Mouse (Mus musculus): ENCODE measurements around the gene Otud3. TPM values are rescaled to one million over a fixed set of nuclear protein-coding genes. Genes with fewer than 3 reads are reported as not detected.

Otud3 gene
- polyA plus RNA-seq (2014; fragmentation: Nextera tagmentation; extraction: Ambion mirVana) = 2.8 and 3.5 TPM in 2 replicates

GRCm38 (mm10) chr4:138913797-138914196 lies at the start of gene Otud3:
TSS of gene Otud3 (minus strand) at chr4:138913945.
- Histone ChIP-seq H3K4me1 (replicated peaks; ENCODE audit: control insufficient read depth, insufficient read depth, low read length) (peaks cover 9% of the 10 kb centered on the region; the same call in 1 of the 2 replicates), H3K27me3 (ENCODE audit: control insufficient read depth, insufficient read depth, low read length) (no peaks in the 10 kb centered on the region), H3K4me3 (ENCODE audit: low read depth, low read length) (peak within 1 kb of the TSS; percentile 93), H3K9me3 (ENCODE audit: control insufficient read depth, low read length) (no peaks in the 10 kb centered on the region), H3K36me3 (ENCODE audit: control insufficient read depth, insufficient read depth, low read length) (no peaks in the 10 kb centered on the region), H3K9ac (ENCODE audit: low read length) (peak within 1 kb of the TSS; percentile 91), H3K27ac (ENCODE audit: low read depth, low read length) (0 out of 2 replicates have a peak within 1 kb of the TSS, but pooled peaks have one; percentile 25), H3K4me2 (ENCODE audit: low read depth, low read length, severe bottlenecking) (peak within 1 kb of the TSS; percentile 97)
- peak; percentile 96 for DNase-seq (ENCODE audit: low spot score)
- 1% methylated on average over 39 of the region's 39 CpGs for WGBS
- ATAC-seq (replicated peaks; ENCODE audit: low FRiP score) = peak; percentile 92

GRCm38 (mm10) chr4:138962719-138963118 lies 49.0 kb upstream of the Otud3 start:
- Histone ChIP-seq H3K4me1 (replicated peaks; ENCODE audit: control insufficient read depth, insufficient read depth, low read length) (no peaks in the 10 kb centered on the region), H3K9me3 (ENCODE audit: control insufficient read depth, low read length) (no peaks in the 10 kb centered on the region), H3K27me3 (ENCODE audit: control insufficient read depth, insufficient read depth, low read length) (no peaks in the 10 kb centered on the region), H3K4me3 (ENCODE audit: low read depth, low read length) (no peak overlapping the region), H3K4me2 (ENCODE audit: low read depth, low read length, severe bottlenecking) (no peak overlapping the region), H3K9ac (ENCODE audit: low read length) (no peak overlapping the region), H3K27ac (ENCODE audit: low read depth, low read length) (no peak overlapping the region), H3K36me3 (ENCODE audit: control insufficient read depth, insufficient read depth, low read length) (no peaks in the 10 kb centered on the region)
- WGBS = 93% methylated on average over 5 of the region's 5 CpGs
- DNase-seq (ENCODE audit: low spot score) (no peak), ATAC-seq (replicated peaks; ENCODE audit: low FRiP score) (no peak)

GRCm38 (mm10) chr4:138959926-138960325 lies 46.2 kb upstream of the Otud3 start:
- ATAC-seq (replicated peaks; ENCODE audit: low FRiP score) = no peak
- H3K36me3 ChIP-seq (ENCODE audit: control insufficient read depth, insufficient read depth, low read length) = no peaks in the 10 kb centered on the region
- 78% methylated on average over 7 of the region's 7 CpGs for WGBS
- no peak overlapping the region for H3K27ac ChIP-seq (ENCODE audit: low read depth, low read length)
- no peak overlapping the region for H3K9ac ChIP-seq (ENCODE audit: low read length)
- H3K9me3 ChIP-seq (ENCODE audit: control insufficient read depth, low read length) = no peaks in the 10 kb centered on the region
- no peaks in the 10 kb centered on the region for H3K27me3 ChIP-seq (ENCODE audit: control insufficient read depth, insufficient read depth, low read length)
- no peaks in the 10 kb centered on the region for H3K4me1 ChIP-seq (replicated peaks; ENCODE audit: control insufficient read depth, insufficient read depth, low read length)
- no peak overlapping the region for H3K4me3 ChIP-seq (ENCODE audit: low read depth, low read length)
- H3K4me2 ChIP-seq (ENCODE audit: low read depth, low read length, severe bottlenecking) = no peak overlapping the region
- DNase-seq (ENCODE audit: low spot score) = no peak

- Histone ChIP-seq H3K36me3 (ENCODE audit: control insufficient read depth, insufficient read depth, low read length) (no peaks in the 10 kb centered on the region), H3K4me3 (ENCODE audit: low read depth, low read length) (no peak overlapping the region), H3K4me1 (replicated peaks; ENCODE audit: control insufficient read depth, insufficient read depth, low read length) (no peaks in the 10 kb centered on the region), H3K27ac (ENCODE audit: low read depth, low read length) (no peak overlapping the region), H3K9ac (ENCODE audit: low read length) (no peak overlapping the region), H3K27me3 (ENCODE audit: control insufficient read depth, insufficient read depth, low read length) (no peaks in the 10 kb centered on the region), H3K4me2 (ENCODE audit: low read depth, low read length, severe bottlenecking) (no peak overlapping the region), H3K9me3 (ENCODE audit: control insufficient read depth, low read length) (no peaks in the 10 kb centered on the region)
- DNase-seq (ENCODE audit: low spot score) = no peak
- ATAC-seq (replicated peaks; ENCODE audit: low FRiP score) = no peak
- 88% methylated on average over 15 of the region's 15 CpGs for WGBS
Observed at GRCm38 (mm10) chr4:138959120-138959519, 45.4 kb upstream of the Otud3 start.

- Histone ChIP-seq H3K27me3 (ENCODE audit: control insufficient read depth, insufficient read depth, low read length) (no peaks in the 10 kb centered on the region), H3K4me3 (ENCODE audit: low read depth, low read length) (no peak overlapping the region), H3K9ac (ENCODE audit: low read length) (no peak overlapping the region), H3K9me3 (ENCODE audit: control insufficient read depth, low read length) (no peaks in the 10 kb centered on the region), H3K4me1 (replicated peaks; ENCODE audit: control insufficient read depth, insufficient read depth, low read length) (no peaks in the 10 kb centered on the region), H3K36me3 (ENCODE audit: control insufficient read depth, insufficient read depth, low read length) (no peaks in the 10 kb centered on the region), H3K4me2 (ENCODE audit: low read depth, low read length, severe bottlenecking) (no peak overlapping the region), H3K27ac (ENCODE audit: low read depth, low read length) (no peak overlapping the region)
- DNase-seq (ENCODE audit: low spot score) (no peak), ATAC-seq (replicated peaks; ENCODE audit: low FRiP score) (no peak)
- 87% methylated on average over 9 of the region's 9 CpGs for WGBS
Observed at GRCm38 (mm10) chr4:138958612-138959011, 44.9 kb upstream of the Otud3 start.

GRCm38 (mm10) chr4:138948257-138948656 lies 34.5 kb upstream of the Otud3 start:
- Histone ChIP-seq H3K27ac (ENCODE audit: low read depth, low read length) (no peak overlapping the region), H3K9ac (ENCODE audit: low read length) (no peak overlapping the region), H3K4me1 (replicated peaks; ENCODE audit: control insufficient read depth, insufficient read depth, low read length) (no peaks in the 10 kb centered on the region), H3K27me3 (ENCODE audit: control insufficient read depth, insufficient read depth, low read length) (no peaks in the 10 kb centered on the region), H3K36me3 (ENCODE audit: control insufficient read depth, insufficient read depth, low read length) (no peaks in the 10 kb centered on the region), H3K4me2 (ENCODE audit: low read depth, low read length, severe bottlenecking) (no peak overlapping the region), H3K9me3 (ENCODE audit: control insufficient read depth, low read length) (no peaks in the 10 kb centered on the region), H3K4me3 (ENCODE audit: low read depth, low read length) (no peak overlapping the region)
- ATAC-seq (replicated peaks; ENCODE audit: low FRiP score) = no peak
- 80% methylated on average over 2 of the region's 2 CpGs for WGBS
- DNase-seq (ENCODE audit: low spot score) = no peak

- Histone ChIP-seq H3K27ac (ENCODE audit: low read depth, low read length) (no peak overlapping the region), H3K36me3 (ENCODE audit: control insufficient read depth, insufficient read depth, low read length) (no peaks in the 10 kb centered on the region), H3K27me3 (ENCODE audit: control insufficient read depth, insufficient read depth, low read length) (no peaks in the 10 kb centered on the region), H3K4me2 (ENCODE audit: low read depth, low read length, severe bottlenecking) (no peak overlapping the region), H3K4me1 (replicated peaks; ENCODE audit: control insufficient read depth, insufficient read depth, low read length) (no peaks in the 10 kb centered on the region), H3K9ac (ENCODE audit: low read length) (no peak overlapping the region), H3K9me3 (ENCODE audit: control insufficient read depth, low read length) (no peaks in the 10 kb centered on the region), H3K4me3 (ENCODE audit: low read depth, low read length) (no peak overlapping the region)
- 29% methylated on average over 15 of the region's 15 CpGs for WGBS
- DNase-seq (ENCODE audit: low spot score) (peak; percentile 78), ATAC-seq (replicated peaks; ENCODE audit: low FRiP score) (no peak)
Observed at GRCm38 (mm10) chr4:138943730-138944129, 30.0 kb upstream of the Otud3 start.

GRCm38 (mm10) chr4:138941966-138942365 lies 28.2 kb upstream of the Otud3 start:
- 68% methylated on average over 6 of the region's 6 CpGs for WGBS
- ATAC-seq (replicated peaks; ENCODE audit: low FRiP score) (no peak), DNase-seq (ENCODE audit: low spot score) (no peak)
- H3K36me3 ChIP-seq (ENCODE audit: control insufficient read depth, insufficient read depth, low read length) = no peaks in the 10 kb centered on the region
- no peaks in the 10 kb centered on the region for H3K27me3 ChIP-seq (ENCODE audit: control insufficient read depth, insufficient read depth, low read length)
- H3K4me2 ChIP-seq (ENCODE audit: low read depth, low read length, severe bottlenecking) = no peak overlapping the region
- H3K9me3 ChIP-seq (ENCODE audit: control insufficient read depth, low read length) = no peaks in the 10 kb centered on the region
- H3K4me1 ChIP-seq (replicated peaks; ENCODE audit: control insufficient read depth, insufficient read depth, low read length) = no peaks in the 10 kb centered on the region
- no peak overlapping the region for H3K4me3 ChIP-seq (ENCODE audit: low read depth, low read length)
- no peak overlapping the region for H3K9ac ChIP-seq (ENCODE audit: low read length)
- no peak overlapping the region for H3K27ac ChIP-seq (ENCODE audit: low read depth, low read length)

GRCm38 (mm10) chr4:138941401-138941800 lies 27.7 kb upstream of the Otud3 start:
- H3K9me3 ChIP-seq (ENCODE audit: control insufficient read depth, low read length) = no peaks in the 10 kb centered on the region
- H3K4me3 ChIP-seq (ENCODE audit: low read depth, low read length) = no peak overlapping the region
- H3K9ac ChIP-seq (ENCODE audit: low read length) = no peak overlapping the region
- no peak for ATAC-seq (replicated peaks; ENCODE audit: low FRiP score)
- no peaks in the 10 kb centered on the region for H3K36me3 ChIP-seq (ENCODE audit: control insufficient read depth, insufficient read depth, low read length)
- H3K27ac ChIP-seq (ENCODE audit: low read depth, low read length) = no peak overlapping the region
- no peaks in the 10 kb centered on the region for H3K27me3 ChIP-seq (ENCODE audit: control insufficient read depth, insufficient read depth, low read length)
- DNase-seq (ENCODE audit: low spot score) = no peak
- 50% methylated on average over 7 of the region's 7 CpGs for WGBS
- H3K4me2 ChIP-seq (ENCODE audit: low read depth, low read length, severe bottlenecking) = no peak overlapping the region
- no peaks in the 10 kb centered on the region for H3K4me1 ChIP-seq (replicated peaks; ENCODE audit: control insufficient read depth, insufficient read depth, low read length)
